Mouse (Mus musculus) kidney, embryonic 14.5 days (tissue): ENCODE data around the gene Trim43c. TPM values are rescaled to one million over a fixed set of nuclear protein-coding genes. Genes with fewer than 3 reads are reported as not detected.
"Not testable (repeated sequence)": the region's sequence is repeated elsewhere in the genome, so short reads cannot be mapped to it uniquely, and the experiment has no call there.

Experiments used
- ATAC-seq: fragments of 200-750 bp; cut with Nextera tagmentation; 2 replicates; pipeline ENCODE4 v1.8.0; 2017; ENCODE audit warnings: moderate number of reproducible peaks, mild to moderate bottlenecking, moderate TSS enrichment, moderate library complexity; ENCODE audit not compliant: low FRiP score, low TSS enrichment
- H3K27ac ChIP-seq: fragments of 300-500 bp; sonication (generic); 2 replicates; pipeline ENCODE4 v1.5.1; 2014; ENCODE audit warnings: low read depth, mild to moderate bottlenecking, low read length, moderate library complexity, mixed read lengths
- H3K27me3 ChIP-seq: fragments of 300-500 bp; sonication (generic); 2 replicates; pipeline ENCODE4 v1.6.1; 2014; ENCODE audit warnings: mild to moderate bottlenecking, low read length; ENCODE audit not compliant: control insufficient read depth, insufficient read depth
- H3K36me3 ChIP-seq: fragments of 300-500 bp; sonication (generic); 2 replicates; pipeline ENCODE4 v1.6.1; 2014; ENCODE audit warnings: low read length, mixed read lengths; ENCODE audit not compliant: control insufficient read depth, insufficient read depth
- H3K4me1 ChIP-seq: fragments of 300-500 bp; sonication (generic); 2 replicates; pipeline ENCODE4 v1.6.1; 2014; ENCODE audit warnings: low read length, mixed read lengths; ENCODE audit not compliant: control insufficient read depth, insufficient read depth
- H3K4me2 ChIP-seq: fragments of 300-500 bp; sonication (generic); replicated peaks from 2 replicates; pipeline ENCODE4 v1.6.1; 2014; ENCODE audit warnings: low read depth, mild to moderate bottlenecking, low read length
- H3K4me3 ChIP-seq: fragments of 300-500 bp; sonication (generic); 2 replicates; pipeline ENCODE4 v1.5.1; 2014; ENCODE audit warnings: mild to moderate bottlenecking, low read length
- H3K9ac ChIP-seq: fragments of 300-500 bp; sonication (generic); 2 replicates; pipeline ENCODE4 v1.6.1; 2014; ENCODE audit warnings: low read depth, mild to moderate bottlenecking, low read length, moderate library complexity
- H3K9me3 ChIP-seq: fragments of 300-500 bp; sonication (generic); 2 replicates; pipeline ENCODE4 v1.6.1; 2016; ENCODE audit warnings: low read length; ENCODE audit not compliant: control insufficient read depth
- WGBS: fragments of 180-500 bp; shearing (Covaris S2); extraction: QIAGEN DNeasy Blood & Tissue Kit; methylation state at CpG from one replicate; pipeline ENCODE4 v1.1.7; 2014; 5-methylcytosine and 5-hydroxymethylcytosine counted together
- polyA plus RNA-seq: library from polyadenylated mRNA; unstranded; fragments of >200 nt; fragmentation: Nextera tagmentation; extraction: Ambion mirVana; gene quantifications from 2 replicates; pipeline ENCODE4 v1.2.1, GENCODE M21; 2014

Trim43c gene
- not detected in 2 replicates for polyA plus RNA-seq

DNA sequence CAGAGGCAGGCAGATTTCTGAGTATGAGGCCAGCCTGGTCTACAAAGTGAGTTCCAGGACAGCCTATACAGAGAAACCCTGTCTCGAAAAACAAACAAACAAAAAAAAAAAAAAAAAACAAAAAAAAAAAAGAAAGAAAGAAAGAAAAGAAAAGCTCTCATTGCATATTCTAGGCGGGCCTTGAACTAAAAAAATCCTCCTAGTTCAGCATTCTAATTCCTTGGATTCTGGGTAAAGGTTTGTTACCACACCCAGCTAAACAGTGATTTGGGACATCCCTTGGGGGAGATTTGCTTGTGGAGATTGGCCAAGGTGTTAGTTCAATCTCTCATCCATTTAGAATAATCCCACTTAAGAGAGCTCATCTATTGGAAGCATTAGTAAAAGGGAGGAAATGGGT lies at the start of gene Trim43c:
Trim43c (plus strand) TSS at position 301 of the 400 bp plus-strand sequence.
- ATAC-seq: not testable (repeated sequence)

DNA sequence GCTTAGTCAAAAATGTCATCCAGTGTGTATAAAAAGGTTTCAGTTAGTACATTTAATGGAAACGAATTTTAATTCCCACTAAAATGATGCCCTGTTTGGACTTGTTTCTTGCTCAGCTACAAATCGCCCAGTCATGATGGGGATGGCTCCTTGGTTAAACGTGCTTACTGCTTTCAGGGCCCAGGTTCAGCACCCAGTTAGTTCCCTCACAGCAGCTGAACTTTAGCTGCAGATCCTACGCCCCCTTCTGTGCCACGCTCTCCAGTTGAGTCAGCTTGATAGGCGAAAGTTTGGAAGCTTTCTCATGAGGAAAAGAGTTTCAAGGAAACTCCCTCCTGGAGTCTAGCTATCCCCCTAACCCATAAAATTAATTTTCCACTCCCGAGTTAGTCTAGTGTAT lies 14.1 kb downstream of the Trim43c start:
- not testable (repeated sequence) for H3K4me3 ChIP-seq, H3K36me3 ChIP-seq, H3K27ac ChIP-seq, H3K4me1 ChIP-seq, H3K27me3 ChIP-seq, H3K9ac ChIP-seq, H3K9me3 ChIP-seq, H3K4me2 ChIP-seq
- WGBS: 54% methylated on average over 6 of the region's 7 CpGs
- ATAC-seq: peak; percentile 63; the same call in 1 of the 2 replicates

More for the DNA sequence above, at the start of gene Trim43c:
- H3K9ac ChIP-seq, H3K36me3 ChIP-seq, H3K4me3 ChIP-seq, H3K27ac ChIP-seq, H3K27me3 ChIP-seq, H3K4me2 ChIP-seq, H3K9me3 ChIP-seq, H3K4me1 ChIP-seq: not testable (repeated sequence)
- WGBS: 81% methylated on average over 2 of the region's 2 CpGs

DNA sequence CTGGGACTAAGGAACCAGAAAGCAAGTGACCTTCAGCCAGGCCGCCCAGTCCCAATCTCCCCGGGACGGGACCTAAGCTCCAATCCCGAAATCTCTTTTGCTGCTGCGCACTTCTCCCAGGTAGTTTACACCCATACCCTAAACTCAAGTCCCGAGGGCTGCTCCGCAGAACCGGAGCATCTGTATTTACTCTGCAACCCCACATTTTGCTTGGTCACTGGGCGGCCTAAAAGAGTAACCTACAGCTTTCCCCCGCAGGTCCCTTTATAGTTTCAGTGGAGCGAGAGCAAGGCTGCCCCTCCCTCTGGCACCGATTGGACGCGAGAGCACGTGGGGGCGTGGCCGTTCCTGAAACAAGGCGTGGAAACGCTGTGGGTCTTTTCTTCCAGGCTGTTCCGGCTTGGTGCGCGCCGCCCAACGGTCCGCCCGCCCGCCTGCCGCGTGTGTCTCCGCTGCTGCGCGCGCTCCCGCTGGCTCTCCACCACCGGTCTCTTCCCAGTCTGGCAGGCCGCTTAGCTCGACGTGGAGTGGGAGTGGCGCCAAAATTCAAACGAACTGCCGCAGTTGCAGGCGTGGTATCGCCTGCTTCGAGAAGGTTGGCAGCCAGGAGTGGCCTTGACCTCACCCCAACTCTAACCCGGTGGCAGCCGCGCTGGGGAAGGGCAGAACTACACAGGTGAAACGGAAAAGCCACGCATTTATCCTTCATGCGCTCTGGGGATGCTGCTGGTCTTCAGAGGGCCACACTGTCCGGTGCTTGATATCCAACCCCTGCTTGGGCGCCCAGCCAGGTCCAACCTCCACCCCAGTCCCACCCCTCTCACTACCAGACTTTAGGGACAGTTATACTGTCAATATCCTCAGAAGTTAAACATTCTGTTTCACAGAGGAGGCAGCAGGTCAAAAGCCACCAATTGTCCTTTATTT lies 19.9 kb downstream of the Trim43c start:
- Histone ChIP-seq H3K4me3 (peak overlapping the region; percentile 37), H3K9ac (peak overlapping the region; percentile 45; the same call in 1 of the 2 replicates), H3K4me2 (peak overlapping the region; percentile 43)
- H3K9me3 ChIP-seq, H3K36me3 ChIP-seq, H3K4me1 ChIP-seq, H3K27ac ChIP-seq, H3K27me3 ChIP-seq: not testable (repeated sequence)
- 1% methylated on average over 47 of the region's 52 CpGs for WGBS
- ATAC-seq: peak; percentile 99

Other genes starting within 250 kb of the Trim43c start
- 39.1 and 52.7 TPM in 2 replicates for gene Mthfsl, start 118.9 kb upstream of the Trim43c start, polyA plus RNA-seq
- gene Bcl2a1d, start 107.2 kb upstream of the Trim43c start, polyA plus RNA-seq: not detected in 2 replicates
- gene Bcl2a1a, start 117.7 kb downstream of the Trim43c start, polyA plus RNA-seq: not detected in 2 replicates